Mouse (Mus musculus) cerebellum, adult 2 months (tissue): ENCODE measurements around the gene U2surp.
"Not testable (repeated sequence)": the region's sequence is repeated elsewhere in the genome, so short reads cannot be mapped to it uniquely, and the experiment has no call there.

Experiments used
- CTCF ChIP-seq: fragments of 200-500 bp; IDR thresholded peaks from 2 replicates; pipeline ENCODE4 v1.5.1; 2011; ENCODE audit warnings: low read depth, mild to moderate bottlenecking, control low read depth, low read length, moderate library complexity, borderline replicate concordance; ENCODE audit not compliant: insufficient read depth
- POLR2A ChIP-seq: fragments of 200-500 bp; IDR thresholded peaks from 2 replicates; pipeline ENCODE4 v1.6.1; 2011; ENCODE audit warnings: low read length, control low read depth, borderline replicate concordance; ENCODE audit not compliant: insufficient read depth

- not testable (repeated sequence) for TF ChIP-seq POLR2A, CTCF
Measured at GRCm38 (mm10) chr9:95514361-95514760, 2.6 kb upstream of the U2surp start.
